Mouse (Mus musculus) hindbrain, embryonic 16.5 days (tissue): ENCODE measurements around the gene Gm21119. TPM values are rescaled to one million over a fixed set of nuclear protein-coding genes. Genes with fewer than 3 reads are reported as not detected.
"Not testable (repeated sequence)": the region's sequence is repeated elsewhere in the genome, so short reads cannot be mapped to it uniquely, and the experiment has no call there.

Source experiments
- ATAC-seq: fragments of 200-750 bp; cut with Nextera tagmentation; 2 replicates; pipeline ENCODE4 v1.8.0; 2017; ENCODE audit warnings: moderate TSS enrichment, moderate library complexity
- H3K27ac ChIP-seq: fragments of 300-500 bp; sonication (generic); 2 replicates; pipeline ENCODE4 v1.5.1; 2014; ENCODE audit warnings: low read depth, mild to moderate bottlenecking, control low read depth, low read length, moderate library complexity
- H3K27me3 ChIP-seq: fragments of 300-500 bp; sonication (generic); replicated peaks from 2 replicates; pipeline ENCODE4 v1.6.1; 2014; ENCODE audit warnings: low read length; ENCODE audit not compliant: control insufficient read depth, insufficient read depth
- H3K36me3 ChIP-seq: fragments of 300-500 bp; sonication (generic); 2 replicates; pipeline ENCODE4 v1.6.1; 2014; ENCODE audit warnings: mild to moderate bottlenecking, low read length, moderate library complexity, mixed read lengths; ENCODE audit not compliant: control insufficient read depth, insufficient read depth
- H3K4me1 ChIP-seq: fragments of 300-500 bp; sonication (generic); 2 replicates; pipeline ENCODE4 v1.6.1; 2014; ENCODE audit warnings: low read depth, low read length; ENCODE audit not compliant: control insufficient read depth, insufficient read depth
- H3K4me2 ChIP-seq: fragments of 300-500 bp; sonication (generic); 2 replicates; pipeline ENCODE4 v1.6.1; 2014; ENCODE audit warnings: mild to moderate bottlenecking, low read length, control low read depth, moderate library complexity
- H3K4me3 ChIP-seq: fragments of 300-500 bp; sonication (generic); 2 replicates; pipeline ENCODE4 v1.5.1; 2014; ENCODE audit warnings: mild to moderate bottlenecking, low read length, control low read depth, moderate library complexity
- H3K9ac ChIP-seq: fragments of 300-500 bp; sonication (generic); 2 replicates; pipeline ENCODE4 v1.6.1; 2014; ENCODE audit warnings: low read depth, mild to moderate bottlenecking, control low read depth, low read length, moderate library complexity
- H3K9me3 ChIP-seq: fragments of 300-500 bp; sonication (generic); 2 replicates; pipeline ENCODE4 v1.6.1; 2014; ENCODE audit warnings: mild to moderate bottlenecking, low read length, moderate library complexity; ENCODE audit not compliant: control insufficient read depth
- WGBS: fragments of 180-500 bp; shearing (Covaris S2); extraction: QIAGEN DNeasy Blood & Tissue Kit; methylation state at CpG from one replicate; pipeline ENCODE4 v1.1.7; 2014; 5-methylcytosine and 5-hydroxymethylcytosine counted together
- polyA plus RNA-seq: library from polyadenylated mRNA; unstranded; fragments of >200 nt; fragmentation: Nextera tagmentation; extraction: Ambion mirVana; gene quantifications from 2 replicates; pipeline ENCODE4 v1.2.1, GENCODE M21; 2015

Gene Gm21119
- polyA plus RNA-seq, 1 experiment from 2014 or later = 0.33 TPM

DNA sequence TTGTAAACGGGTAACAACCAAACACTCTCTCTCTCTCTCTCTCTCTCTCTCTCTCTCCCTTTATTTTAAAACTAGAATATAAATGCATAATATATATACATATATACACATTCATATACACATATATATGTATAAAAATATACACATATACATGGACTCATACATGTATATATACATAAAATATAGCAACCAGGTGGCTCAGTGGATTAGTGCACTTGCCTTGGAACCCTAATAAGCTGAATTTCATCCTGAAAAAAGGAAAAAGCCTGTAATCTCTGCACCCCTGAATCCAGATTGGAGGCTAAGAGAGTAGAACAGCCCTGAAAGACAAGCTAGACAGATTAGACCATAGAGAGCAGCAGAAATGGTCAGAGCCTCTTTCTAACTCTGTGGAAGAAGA, 28.8 kb downstream of the Gm21119 start:
- not testable (repeated sequence) for H3K9ac ChIP-seq, H3K4me2 ChIP-seq, H3K9me3 ChIP-seq, H3K4me3 ChIP-seq, H3K4me1 ChIP-seq, H3K27ac ChIP-seq, ATAC-seq, H3K27me3 ChIP-seq, H3K36me3 ChIP-seq
- no CpG with 5 or more reads among the region's 1 CpGs for WGBS

DNA sequence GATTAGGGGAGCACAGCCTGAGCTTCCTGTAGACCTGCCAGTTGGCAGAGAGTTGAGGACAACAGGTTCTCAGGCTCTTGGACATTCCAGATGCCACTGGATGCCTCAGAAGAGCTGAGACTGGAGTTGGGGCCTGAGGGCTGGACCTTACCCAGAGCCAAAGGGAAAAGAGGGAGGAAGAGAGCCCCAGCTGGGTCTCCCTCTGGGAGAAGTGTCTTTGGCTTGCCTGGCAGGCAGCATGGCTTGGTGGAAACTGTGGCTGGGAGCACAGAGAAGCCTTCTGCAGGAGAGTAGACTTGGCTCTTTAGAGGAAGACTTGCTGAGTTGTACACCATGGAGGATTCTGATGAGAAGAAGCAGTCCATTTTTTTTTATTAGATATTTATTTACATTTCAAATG, 38.3 kb downstream of the Gm21119 start:
- H3K9ac ChIP-seq, ATAC-seq: not testable (repeated sequence)

DNA sequence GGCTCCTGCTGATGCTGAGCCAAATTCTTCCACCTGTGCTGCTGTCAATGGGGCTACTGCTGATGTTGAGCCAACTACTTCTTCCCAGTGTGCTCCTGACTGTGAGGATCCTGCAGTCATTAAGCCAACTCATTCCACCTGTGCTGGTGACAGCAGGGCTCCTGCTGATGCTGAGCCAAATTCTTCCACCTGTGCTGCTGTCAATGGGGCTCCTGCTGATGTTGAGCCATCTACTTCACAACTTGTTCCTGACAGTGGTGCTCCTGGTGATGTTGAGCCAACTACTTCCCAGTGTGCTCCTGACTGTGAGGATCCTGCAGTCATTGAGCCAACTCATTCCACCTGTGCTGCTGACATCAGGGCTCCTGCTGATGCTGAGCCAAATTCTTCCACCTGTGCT, 63.7 kb downstream of the Gm21119 start:
- H3K27ac ChIP-seq, H3K4me2 ChIP-seq, H3K36me3 ChIP-seq, H3K9me3 ChIP-seq, H3K4me3 ChIP-seq, H3K9ac ChIP-seq, H3K27me3 ChIP-seq, H3K4me1 ChIP-seq, ATAC-seq: not testable (repeated sequence)

More for the DNA sequence above, 38.3 kb downstream of the Gm21119 start:
- not testable (repeated sequence) for H3K4me2 ChIP-seq, H3K27me3 ChIP-seq, H3K4me1 ChIP-seq, H3K9me3 ChIP-seq, H3K27ac ChIP-seq, H3K4me3 ChIP-seq, H3K36me3 ChIP-seq
